ENCODE assay signal across 23 mouse cellular contexts in the genomic region with DNA sequence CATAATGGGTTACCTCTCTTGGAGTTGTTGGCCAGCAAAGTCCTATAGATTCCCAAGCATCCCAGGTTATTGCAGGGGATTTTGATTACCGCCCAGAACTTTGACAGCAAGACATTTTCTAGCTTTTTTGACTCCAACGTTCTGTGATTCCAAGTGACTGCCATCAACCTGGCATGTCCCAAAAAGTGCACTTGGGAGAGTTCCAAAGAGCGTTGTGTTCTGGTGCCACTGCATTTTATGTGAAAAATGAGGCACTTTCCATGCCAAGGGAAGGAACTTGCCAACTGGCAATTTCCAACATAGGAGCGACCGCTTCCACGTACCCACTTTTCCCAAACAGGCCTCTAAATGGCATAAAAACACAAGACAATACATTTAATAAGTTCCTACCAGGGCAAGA. TPM values are rescaled to one million over a fixed set of nuclear protein-coding genes. Genes with fewer than 3 reads are reported as not detected.
DNase-seq lines count a peak whose midpoint lies in the region; ATAC-seq and TF ChIP-seq lines count a peak whose summit lies in the region.
"Had no signal": no experiment of that assay in that cellular context is flagged by ENCODE, and none has a peak within 500 bp of the region (broad histone marks: within the 10 kb centered on the region; RNA-seq: fewer than 3 reads in every experiment).

No protein-coding gene starts in this region.

- no peak overlapping the region for H3K4me2 ChIP-seq in forebrain, embryonic 15.5 days (replicated peaks)
- no peak overlapping the region for H3K4me2 ChIP-seq in forebrain, embryonic 11.5 days (ENCODE audit: low read depth, low read length, severe bottlenecking)
- H3K4me2 ChIP-seq: embryonic facial prominence, embryonic 15.5 days; liver, embryonic 15.5 days; midbrain, embryonic 15.5 days; stomach, embryonic 15.5 days had no signal

- no peak overlapping the region for H3K9ac ChIP-seq in forebrain, embryonic 15.5 days (replicated peaks)
- H3K9ac ChIP-seq in forebrain, embryonic 11.5 days (ENCODE audit: low read length) = no peak overlapping the region
- H3K9ac ChIP-seq: embryonic facial prominence, embryonic 15.5 days; liver, embryonic 15.5 days; midbrain, embryonic 15.5 days; stomach, embryonic 15.5 days had no signal

- H3K27ac ChIP-seq in forebrain, embryonic 15.5 days (replicated peaks) = peak overlapping the region; percentile 52; the same call in 1 of the 2 replicates
- no peak overlapping the region for H3K27ac ChIP-seq in forebrain, embryonic 11.5 days (ENCODE audit: low read depth, low read length)
- H3K27ac ChIP-seq in layer of hippocampus, adult 2 months = peak overlapping the region; percentile 73; the same call in 1 of the 2 replicates
- H3K27ac ChIP-seq: embryonic facial prominence, embryonic 15.5 days; heart, embryonic 10.5 days; liver, embryonic 15.5 days; midbrain, embryonic 15.5 days; stomach, embryonic 15.5 days had no signal

- no peak for TF ChIP-seq CTCF in layer of hippocampus, adult 2 months (conservative IDR thresholded peaks at IDR 0.05)

- 0 out of 2 replicates have a peak, but pooled peaks have one; percentile 11 for ATAC-seq in forebrain, embryonic 15.5 days (replicated peaks)
- ATAC-seq in forebrain, embryonic 11.5 days (replicated peaks; ENCODE audit: low FRiP score) = no peak
- ATAC-seq in frontal cortex, adult (ENCODE audit: low TSS enrichment) = no peak
- ATAC-seq: midbrain, embryonic 15.5 days had no signal

- WGBS in forebrain, embryonic 15.5 days = 69% methylated on average over 6 of the region's 6 CpGs
- WGBS in forebrain, embryonic 11.5 days = 90% methylated on average over 6 of the region's 6 CpGs

- no peaks in the 10 kb centered on the region for H3K9me3 ChIP-seq in forebrain, embryonic 15.5 days
- no peaks in the 10 kb centered on the region for H3K9me3 ChIP-seq in forebrain, embryonic 11.5 days (ENCODE audit: control insufficient read depth, low read length)
- H3K9me3 ChIP-seq: embryonic facial prominence, embryonic 15.5 days; heart, embryonic 10.5 days; liver, embryonic 15.5 days; midbrain, embryonic 15.5 days; stomach, embryonic 15.5 days had no signal

- H3K4me3 ChIP-seq in forebrain, embryonic 15.5 days = no peak overlapping the region
- no peak overlapping the region for H3K4me3 ChIP-seq in forebrain, embryonic 11.5 days (ENCODE audit: low read depth, low read length)
- H3K4me3 ChIP-seq in layer of hippocampus, adult 2 months = no peak overlapping the region
- H3K4me3 ChIP-seq: embryonic facial prominence, embryonic 15.5 days; heart, embryonic 10.5 days; liver, embryonic 15.5 days; megakaryocyte, embryonic 14.5 days; midbrain, embryonic 15.5 days; stomach, embryonic 15.5 days had no signal

- DNase-seq in forebrain, embryonic 11.5 days (ENCODE audit: low spot score) = no peak
- DNase-seq in layer of hippocampus, adult 2 months (ENCODE audit: low spot score in 2 of 2) = peak in 1 of 2 experiments; percentile 58
- DNase-seq in layer of hippocampus, postnatal 25 days (ENCODE audit: extremely low spot score in 1 of 2, low spot score in 1 of 2) = no peak
- peak; percentile 90 for DNase-seq in cerebellum, adult 8-10 months
- peak; percentile 32 to 58 for DNase-seq in layer of hippocampus, postnatal 10 days (ENCODE audit: low spot score in 2 of 2)
- no peak for DNase-seq in kidney, postnatal 36 days
- DNase-seq: adrenal gland, postnatal 25 days; embryo, embryonic 11 days; gastrocnemius, postnatal 36 days; heart, postnatal 14 days; kidney, adult 8-10 months; kidney, postnatal 4 days; lung, postnatal 10 days; spleen, adult 18-20 months; thymus, adult 2 months had no signal

- no peaks in the 10 kb centered on the region for H3K27me3 ChIP-seq in forebrain, embryonic 15.5 days
- no peaks in the 10 kb centered on the region for H3K27me3 ChIP-seq in forebrain, embryonic 11.5 days (ENCODE audit: control insufficient read depth, insufficient read depth, low read length)
- H3K27me3 ChIP-seq: embryonic facial prominence, embryonic 15.5 days; liver, embryonic 15.5 days; megakaryocyte, embryonic 14.5 days; midbrain, embryonic 15.5 days; stomach, embryonic 15.5 days had no signal

- H3K36me3 ChIP-seq in forebrain, embryonic 15.5 days = no peaks in the 10 kb centered on the region
- no peaks in the 10 kb centered on the region for H3K36me3 ChIP-seq in forebrain, embryonic 11.5 days (ENCODE audit: control insufficient read depth, insufficient read depth, low read length)
- H3K36me3 ChIP-seq: embryonic facial prominence, embryonic 15.5 days; heart, embryonic 10.5 days; liver, embryonic 15.5 days; midbrain, embryonic 15.5 days; stomach, embryonic 15.5 days had no signal

- H3K4me1 ChIP-seq in forebrain, embryonic 15.5 days = no peaks in the 10 kb centered on the region
- no peaks in the 10 kb centered on the region for H3K4me1 ChIP-seq in forebrain, embryonic 11.5 days (replicated peaks; ENCODE audit: control insufficient read depth, insufficient read depth, low read length)
- H3K4me1 ChIP-seq: embryonic facial prominence, embryonic 15.5 days; heart, embryonic 10.5 days; liver, embryonic 15.5 days; megakaryocyte, embryonic 14.5 days; midbrain, embryonic 15.5 days; stomach, embryonic 15.5 days had no signal

RNA-seq across cellular contexts. Expression of a gene that starts 57.7 kb away (rescaled TPM):
- polyA plus RNA-seq in forebrain, embryonic 15.5 days (2015; fragmentation: Nextera tagmentation; extraction: Ambion mirVana) = 6.2 and 7.8 TPM in 2 replicates
- 2.6 and 3.1 TPM in 2 replicates for polyA plus RNA-seq in forebrain, embryonic 11.5 days (2014; fragmentation: Nextera tagmentation; extraction: Ambion mirVana)
- 100 to 1,000 TPM; 145 to 151 TPM for total RNA-seq in layer of hippocampus, adult 2 months (2021)
- 100 to 1,000 TPM; 111 to 147 TPM for total RNA-seq in layer of hippocampus, postnatal 25 days (2021)
- 10 to 100 TPM; 95.5 to 99.9 TPM for total RNA-seq in layer of hippocampus, postnatal 10 days (2021)
- total RNA-seq: heart, postnatal 14 days had no signal

Comparison
In these comparisons a context has a peak if more than half of its experiments do, and no peak if none do; other contexts are left out.
1. DNase-seq: peak in cerebellum, adult 8-10 months (single experiment) and layer of hippocampus, postnatal 10 days (2 of 2); none in forebrain, embryonic 11.5 days (single experiment), layer of hippocampus, postnatal 25 days (0 of 2) and kidney, postnatal 36 days (0 of 2).